Mouse (Mus musculus): ENCODE data around the gene Trank1.

- TF ChIP-seq MAX (IDR thresholded peaks at IDR 0.05; ENCODE audit: low read depth) (no peak), USF1 (IDR thresholded peaks at IDR 0.05; ENCODE audit: low read depth) (no peak)
Observed at GRCm38 (mm10) chr9:111298606-111299005, 12.9 kb upstream of the Trank1 start.
